Mouse (Mus musculus): ENCODE measurements around the gene Rbms2.

Rbms2 gene

DNA sequence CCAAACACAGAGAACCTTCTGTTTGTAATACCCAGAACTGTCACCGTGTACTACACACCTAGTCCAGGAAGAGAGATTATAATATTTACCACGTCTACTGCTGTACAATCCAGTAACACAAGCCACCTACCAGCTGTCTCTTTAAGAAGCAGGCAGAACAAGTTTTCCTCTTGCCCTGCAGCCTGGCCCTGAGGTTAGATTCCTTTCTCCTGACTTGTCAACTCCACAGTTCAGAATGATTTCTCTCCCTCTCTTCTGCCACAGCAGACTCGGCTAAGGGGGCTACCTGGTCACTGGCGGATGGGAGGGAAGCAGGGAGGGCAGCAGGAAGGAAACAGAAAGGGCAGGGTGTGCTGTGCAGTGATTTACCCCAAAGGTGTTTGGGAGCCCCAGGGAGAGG, 36.4 kb downstream of the Rbms2 start:
- no peak for DNase-seq (ENCODE audit: extremely low read depth, insufficient read length, low spot score)

DNA sequence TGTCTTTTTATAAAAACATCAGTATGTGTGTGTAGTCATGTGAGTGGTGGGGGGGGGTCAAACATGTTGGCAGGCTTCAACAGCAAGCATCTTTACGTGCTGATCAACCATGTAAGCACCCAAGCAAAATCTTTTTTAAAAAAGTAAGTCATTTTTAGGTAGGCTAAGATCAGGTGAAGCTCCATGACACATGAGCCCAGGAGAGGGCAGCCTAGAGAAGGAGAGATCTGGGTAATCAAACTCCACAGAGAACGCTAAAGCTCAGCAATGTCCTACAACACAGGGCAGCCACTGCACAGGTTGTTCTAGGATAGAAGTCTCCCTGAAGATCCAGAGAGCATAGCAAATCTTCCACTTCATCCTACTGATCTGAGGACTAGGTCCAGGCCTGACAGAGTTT, 37.9 kb downstream of the Rbms2 start:
- DNase-seq (ENCODE audit: extremely low read depth, insufficient read length, low spot score) = no peak

DNA sequence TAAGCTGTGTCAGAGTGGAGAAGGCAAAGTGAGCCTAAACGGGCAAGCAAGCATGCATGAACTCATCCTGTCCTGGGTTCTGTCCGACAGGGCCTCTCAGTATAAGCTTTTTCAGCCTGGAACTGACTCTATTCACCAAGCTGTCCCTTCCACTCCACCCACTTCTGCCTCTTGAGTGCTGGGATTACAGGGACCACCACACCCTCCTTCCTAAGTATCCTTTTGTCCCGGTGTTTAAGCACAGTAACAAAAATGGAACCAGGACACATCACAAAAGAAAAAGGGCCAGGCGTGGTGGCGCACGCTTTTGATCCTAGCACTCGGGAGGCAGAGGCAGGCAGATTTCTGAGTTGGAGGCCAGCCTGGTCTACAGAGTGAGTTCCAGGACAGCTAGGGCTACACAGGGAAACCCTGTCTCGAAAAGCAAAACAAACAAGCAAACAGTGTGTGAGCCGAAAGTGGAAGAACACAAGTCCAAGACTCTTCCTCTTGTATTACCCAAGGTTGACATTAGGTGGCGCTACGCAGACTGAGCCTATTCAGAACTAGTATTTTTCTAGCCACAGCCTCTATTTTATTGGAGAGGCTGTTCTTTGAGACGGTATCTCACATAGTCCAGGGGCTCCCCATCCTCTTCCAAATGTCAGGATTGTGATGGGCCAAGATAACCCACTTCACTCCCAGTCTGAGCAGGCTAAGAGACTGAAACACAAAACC, 39.7 kb downstream of the Rbms2 start:
- no peak for DNase-seq (ENCODE audit: extremely low read depth, insufficient read length, low spot score)

DNA sequence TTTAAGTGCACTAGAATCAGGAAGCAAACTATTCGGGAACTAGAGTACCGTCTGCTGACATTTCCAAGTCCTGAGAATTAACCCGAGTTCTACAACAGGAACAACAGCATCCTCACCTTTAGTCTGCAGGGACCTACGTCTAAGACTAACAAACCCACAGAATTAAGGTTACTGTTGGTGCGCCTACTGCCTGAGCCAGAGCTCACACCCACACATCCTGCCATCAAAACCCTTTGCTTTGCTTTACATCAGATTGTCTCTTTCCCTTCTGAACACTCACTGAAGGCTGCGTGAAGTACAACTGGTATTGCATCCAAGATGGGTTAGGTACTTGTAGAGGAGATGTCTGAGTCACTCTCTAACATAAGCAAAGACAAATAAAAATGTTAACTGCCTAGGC, 44.7 kb downstream of the Rbms2 start:
- DNase-seq (ENCODE audit: extremely low read depth, insufficient read length, low spot score) = no peak

DNA sequence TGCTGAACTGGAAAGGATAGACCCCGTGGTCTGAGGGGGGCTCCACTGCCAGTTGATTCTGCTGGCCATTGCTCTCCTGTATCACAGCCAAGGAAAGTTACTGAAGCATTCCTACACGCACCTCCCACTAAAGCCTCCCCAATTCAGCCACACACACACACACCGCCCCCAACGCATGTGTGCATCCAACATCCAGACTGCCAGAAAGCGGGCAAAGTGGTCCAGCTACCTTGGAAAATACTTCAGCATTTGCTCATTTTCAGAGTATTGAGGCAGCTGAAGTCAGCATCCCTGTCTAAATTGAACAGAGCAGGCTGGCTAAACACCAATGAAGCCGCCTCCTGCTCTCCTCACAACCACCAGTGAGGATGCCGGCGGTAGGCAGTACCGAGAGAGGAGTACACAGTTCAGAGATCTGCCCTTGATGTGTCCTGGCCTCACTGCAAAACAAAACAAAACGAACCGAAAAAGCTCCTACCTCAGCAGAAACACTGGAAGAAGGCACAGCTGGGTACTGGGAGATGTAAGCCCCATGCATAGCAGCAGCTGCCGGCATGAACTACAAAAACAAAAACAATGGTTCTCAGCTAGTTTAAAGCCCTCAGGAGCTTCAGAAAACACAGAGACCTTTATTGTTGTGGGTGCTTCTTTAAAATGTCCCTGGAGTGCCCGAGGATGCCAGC, 46.3 kb downstream of the Rbms2 start:
- DNase-seq (ENCODE audit: extremely low read depth, insufficient read length, low spot score) = no peak

DNA sequence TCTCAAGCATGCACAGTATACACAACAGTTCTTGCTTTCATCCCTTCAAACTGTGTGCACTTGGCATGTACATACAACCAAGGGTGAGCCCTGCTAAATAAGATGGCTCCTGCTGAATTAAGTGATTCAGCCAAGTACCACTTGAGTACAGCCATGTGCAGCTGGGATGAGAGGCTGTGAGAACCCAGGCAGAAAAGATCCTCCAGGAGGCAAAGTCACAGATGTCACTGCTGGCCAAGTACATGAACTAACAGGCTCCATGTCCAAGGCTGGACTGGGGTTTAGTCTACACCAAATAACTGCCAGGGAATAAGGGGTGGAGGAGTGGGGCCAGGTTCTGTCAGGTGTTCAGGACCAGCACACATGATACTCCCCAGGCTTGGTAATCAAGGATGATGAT, 48.3 kb downstream of the Rbms2 start:
- DNase-seq (ENCODE audit: extremely low read depth, insufficient read length, low spot score) = no peak

DNA sequence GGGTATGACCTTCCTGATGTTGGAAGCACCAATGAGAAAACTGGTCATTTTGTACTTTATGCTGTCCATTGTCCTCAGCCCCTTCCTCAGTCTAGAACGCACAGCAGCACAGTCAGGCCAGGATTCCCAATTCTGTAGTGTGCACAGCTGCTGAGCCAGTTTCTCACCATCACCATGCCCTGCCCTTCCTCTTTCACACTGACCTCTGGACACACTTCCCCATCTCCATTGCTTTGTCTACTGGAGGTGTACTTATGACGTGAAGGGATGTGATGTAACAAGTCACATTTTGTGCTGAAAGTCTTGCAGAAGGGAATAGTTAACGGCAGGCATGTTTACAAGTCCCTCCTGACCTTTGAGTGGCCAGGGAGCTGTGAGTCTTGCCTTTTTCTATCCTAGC, 48.8 kb downstream of the Rbms2 start:
- no peak for DNase-seq (ENCODE audit: extremely low read depth, insufficient read length, low spot score)

DNA sequence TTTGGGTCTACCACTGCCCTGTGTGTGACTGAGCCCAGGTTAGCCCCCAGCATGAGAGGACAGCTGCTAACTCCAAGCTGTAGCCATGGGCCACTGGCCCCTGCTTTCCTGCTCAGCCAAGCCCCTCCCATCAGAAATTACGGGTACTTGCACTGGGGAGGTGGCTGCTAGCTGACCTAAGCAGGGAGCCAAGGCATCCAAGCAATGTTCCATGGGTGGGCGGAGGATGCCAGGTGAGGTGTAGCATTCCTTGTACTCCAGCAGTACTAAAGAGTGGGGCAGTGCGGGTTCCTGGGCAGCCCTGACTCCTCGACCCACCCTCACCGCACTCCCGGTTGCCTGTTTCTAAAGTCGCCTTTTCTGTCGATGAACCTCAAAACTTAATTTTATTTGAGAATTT, 52.0 kb downstream of the Rbms2 start:
- DNase-seq (ENCODE audit: extremely low read depth, insufficient read length, low spot score) = no peak

DNA sequence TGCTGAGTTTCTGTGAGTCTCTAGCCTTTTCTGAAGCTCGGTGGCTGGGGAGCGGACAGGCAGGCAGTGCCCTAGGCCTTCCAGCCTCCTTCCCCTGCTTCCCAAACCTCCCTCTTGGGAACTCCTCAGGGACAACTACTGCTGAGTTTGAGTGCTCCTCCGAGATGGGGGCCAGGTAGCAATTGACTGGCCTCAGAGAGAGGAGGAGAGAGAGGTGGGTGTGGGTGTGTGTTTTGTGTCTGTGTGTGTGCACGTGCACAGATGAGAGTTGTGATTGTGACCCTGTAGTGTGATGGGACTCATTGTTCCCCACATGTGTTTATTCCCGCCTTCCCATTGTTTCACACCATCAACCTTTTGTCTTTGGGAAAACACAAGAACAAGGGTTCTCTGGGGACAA, 52.6 kb downstream of the Rbms2 start:
- DNase-seq (ENCODE audit: extremely low read depth, insufficient read length, low spot score) = no peak

DNA sequence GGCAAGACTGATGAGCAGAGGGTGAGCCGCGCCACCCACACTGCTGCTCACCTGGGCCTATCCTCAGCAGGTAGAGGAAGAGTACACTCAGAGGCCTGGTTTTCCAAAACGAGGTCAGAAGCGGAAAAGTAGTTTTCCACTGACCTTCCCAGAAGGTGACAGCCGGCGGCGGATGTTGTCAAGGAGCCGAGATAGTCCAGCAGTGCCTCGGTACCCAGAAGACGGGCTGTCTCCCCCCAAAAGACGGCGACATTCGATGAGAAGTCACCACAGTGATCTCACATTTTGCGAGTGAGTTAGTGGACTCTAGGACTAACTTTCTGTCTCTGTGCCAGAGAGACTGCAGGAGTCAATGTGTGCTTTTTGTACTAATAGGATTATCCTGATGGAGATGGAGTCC, 54.1 kb downstream of the Rbms2 start:
- no peak for DNase-seq (ENCODE audit: extremely low read depth, insufficient read length, low spot score)

DNA sequence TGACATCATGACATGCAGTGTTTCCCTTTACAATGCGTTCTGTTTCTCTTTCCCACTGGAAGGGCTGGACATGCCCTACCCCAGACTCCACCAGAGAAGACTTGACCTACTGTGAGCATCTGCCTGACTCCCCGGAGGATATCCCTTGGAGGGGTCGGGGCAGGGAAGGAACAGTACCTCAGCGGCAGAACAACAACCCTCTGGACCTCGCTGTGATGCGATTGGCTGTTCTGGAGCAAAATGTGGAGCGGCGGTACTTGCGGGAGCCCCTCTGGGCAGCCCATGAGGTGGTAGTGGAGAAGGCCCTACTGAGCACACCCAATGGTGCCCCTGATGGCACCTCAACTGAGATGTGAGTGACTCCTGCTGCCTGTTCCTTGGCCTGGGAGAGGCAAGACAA, 55.3 kb downstream of the Rbms2 start:
- no peak for DNase-seq (ENCODE audit: extremely low read depth, insufficient read length, low spot score)

DNA sequence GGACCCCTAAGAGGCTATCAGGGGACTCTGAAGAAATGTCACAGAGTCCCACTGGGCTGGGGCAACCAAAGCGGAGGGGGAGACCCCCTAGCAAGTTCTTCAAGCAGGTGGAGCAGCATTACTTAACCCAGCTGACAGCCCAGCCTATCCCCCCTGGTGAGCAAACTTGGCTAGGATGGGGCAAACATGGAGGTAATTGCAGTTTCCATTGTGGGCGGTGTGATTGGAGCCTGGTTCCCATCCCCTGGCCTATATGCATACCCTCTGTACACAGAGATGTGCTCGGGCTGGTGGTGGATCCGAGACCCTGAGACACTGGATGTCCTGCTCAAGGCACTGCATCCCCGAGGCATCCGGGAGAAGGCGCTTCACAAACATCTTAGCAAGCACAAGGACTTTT, 56.3 kb downstream of the Rbms2 start:
- no peak for DNase-seq (ENCODE audit: extremely low read depth, insufficient read length, low spot score)

DNA sequence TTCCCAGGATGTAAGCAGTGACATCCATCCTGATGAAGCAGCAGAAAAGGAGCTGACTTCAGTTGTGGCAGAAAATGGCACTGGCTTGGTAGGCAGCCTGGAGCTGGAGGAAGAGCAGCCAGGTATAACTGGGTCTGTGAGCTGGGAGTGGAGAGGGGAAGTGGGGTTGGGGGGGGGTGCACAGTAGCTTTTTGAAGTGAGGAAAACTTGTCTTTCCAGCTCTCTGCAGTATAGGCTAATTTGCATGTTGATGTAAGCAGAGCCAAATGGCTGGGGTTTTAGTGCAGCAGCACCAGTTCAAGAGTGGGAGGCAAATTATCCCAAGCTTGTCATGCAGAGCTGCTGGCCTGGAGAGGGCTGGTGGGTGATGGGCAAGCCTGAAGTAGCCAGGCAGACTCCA, 68.9 kb downstream of the Rbms2 start:
- no peak for DNase-seq (ENCODE audit: extremely low read depth, insufficient read length, low spot score)

DNA sequence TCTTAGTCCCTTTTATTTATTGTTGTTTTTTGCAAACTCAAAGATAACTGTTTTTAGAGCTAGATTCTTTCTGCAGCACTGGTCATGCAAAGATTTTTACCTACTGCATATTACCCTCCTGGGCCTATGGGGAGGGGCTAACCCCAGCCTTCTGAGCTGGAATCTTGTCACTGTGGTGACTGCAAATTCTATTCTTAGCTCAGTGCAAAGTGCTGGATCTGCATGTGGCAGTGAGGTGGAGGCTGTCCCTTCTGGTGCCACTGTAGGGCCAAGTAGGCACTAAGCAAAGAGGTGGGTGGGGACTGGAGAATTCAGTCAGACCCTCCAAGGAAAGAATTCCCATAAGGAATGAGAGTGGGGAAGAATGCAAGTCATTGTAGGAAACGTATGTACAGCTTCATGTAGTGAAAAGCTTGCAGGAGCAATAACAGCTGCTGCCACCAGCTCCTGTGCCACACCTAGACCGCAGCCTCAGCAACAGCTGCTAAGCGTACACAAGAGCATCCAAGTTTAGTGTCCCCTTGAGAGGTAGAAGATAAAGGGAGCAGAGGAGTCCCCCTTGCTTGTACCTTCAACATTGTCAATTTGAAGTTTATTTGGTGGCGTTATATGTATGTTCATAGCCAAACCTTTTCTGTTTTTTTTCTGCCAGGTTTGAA, 69.9 kb downstream of the Rbms2 start:
- DNase-seq (ENCODE audit: extremely low read depth, insufficient read length, low spot score) = no peak

DNA sequence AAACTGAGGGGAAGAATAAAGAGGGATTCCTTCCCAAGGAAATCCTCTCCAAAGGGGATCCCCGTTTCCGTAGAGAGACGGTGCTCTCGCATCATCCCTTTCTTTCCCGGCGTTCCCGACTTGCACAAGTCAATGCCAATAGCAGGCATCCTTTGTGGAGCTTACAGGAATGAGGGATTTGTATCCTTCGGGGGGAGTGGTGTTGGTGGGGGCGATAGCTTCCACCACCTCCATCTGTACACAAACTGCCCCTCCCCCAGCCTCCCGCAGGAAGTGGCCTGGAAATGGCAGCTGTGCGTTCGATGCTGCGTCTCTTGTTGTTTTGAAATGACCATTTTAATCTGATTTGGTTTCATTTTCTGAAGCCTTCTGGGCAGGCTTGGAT, 82.5 kb downstream of the Rbms2 start:
- peak; percentile 49 for DNase-seq (ENCODE audit: extremely low read depth, insufficient read length, low spot score)

DNA sequence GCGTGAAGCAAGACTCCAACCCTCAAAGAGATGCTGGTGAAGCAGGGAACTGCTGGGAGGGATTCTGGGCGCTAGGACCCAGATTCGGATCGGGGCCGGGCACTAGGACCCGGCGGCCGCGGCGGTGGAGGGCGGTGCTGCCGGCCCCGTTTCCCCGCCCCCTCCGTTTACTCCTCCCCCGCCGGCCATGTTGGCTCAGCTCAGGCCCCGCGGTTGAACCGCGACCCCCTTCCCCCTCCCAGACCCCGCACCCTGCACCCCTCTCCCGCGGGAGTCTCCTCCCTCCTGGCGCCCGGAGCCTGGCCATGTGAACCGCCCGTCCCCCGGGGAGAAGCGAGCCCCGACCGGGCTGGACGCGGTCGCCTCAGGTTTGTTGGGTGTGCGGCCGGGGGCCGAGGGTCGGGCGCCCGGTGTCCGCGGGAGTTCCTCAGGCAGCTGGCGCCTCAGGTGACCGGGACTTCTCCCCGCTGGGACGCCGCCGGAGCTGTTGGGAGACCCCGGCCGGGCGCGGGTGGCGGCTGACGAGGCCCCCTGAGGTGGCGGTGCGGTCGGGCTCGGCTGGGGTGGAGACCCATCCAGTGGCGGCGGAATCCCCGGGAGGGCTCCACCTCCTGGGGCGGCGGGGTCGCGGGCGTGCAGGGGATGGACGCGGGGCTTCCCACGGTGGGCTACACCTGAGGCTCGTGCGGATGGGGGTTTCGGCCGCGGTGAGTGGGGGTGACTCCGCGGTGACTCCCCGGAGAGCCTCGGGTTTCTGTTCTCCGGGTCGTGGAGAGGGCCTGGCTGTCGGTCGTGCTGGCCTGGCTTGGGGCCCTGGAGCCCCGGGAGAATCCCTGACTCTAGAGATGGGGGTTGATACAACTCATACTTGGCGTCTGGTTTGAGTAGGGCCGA, 83.2 kb downstream of the Rbms2 start:
- peak; percentile 82 for DNase-seq (ENCODE audit: extremely low read depth, insufficient read length, low spot score)

DNA sequence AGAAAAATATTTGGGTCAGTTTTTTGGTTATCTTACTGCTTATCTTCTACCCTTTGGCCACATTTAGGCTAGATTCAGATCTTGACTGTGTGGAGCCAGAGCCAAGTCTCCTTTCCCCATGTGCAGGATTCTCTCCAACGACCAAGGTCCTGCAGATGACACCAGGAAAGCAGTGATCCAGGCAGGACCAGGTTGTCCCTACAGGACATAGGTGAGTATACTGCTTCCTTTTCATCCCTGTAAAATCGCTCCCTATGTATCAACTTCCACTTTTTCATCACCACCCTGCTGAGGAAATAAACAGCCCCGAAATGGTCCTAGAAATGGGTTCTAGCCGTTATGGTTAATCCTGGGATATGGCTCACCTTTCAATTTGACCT, 83.8 kb downstream of the Rbms2 start:
- no peak for DNase-seq (ENCODE audit: extremely low read depth, insufficient read length, low spot score)

DNA sequence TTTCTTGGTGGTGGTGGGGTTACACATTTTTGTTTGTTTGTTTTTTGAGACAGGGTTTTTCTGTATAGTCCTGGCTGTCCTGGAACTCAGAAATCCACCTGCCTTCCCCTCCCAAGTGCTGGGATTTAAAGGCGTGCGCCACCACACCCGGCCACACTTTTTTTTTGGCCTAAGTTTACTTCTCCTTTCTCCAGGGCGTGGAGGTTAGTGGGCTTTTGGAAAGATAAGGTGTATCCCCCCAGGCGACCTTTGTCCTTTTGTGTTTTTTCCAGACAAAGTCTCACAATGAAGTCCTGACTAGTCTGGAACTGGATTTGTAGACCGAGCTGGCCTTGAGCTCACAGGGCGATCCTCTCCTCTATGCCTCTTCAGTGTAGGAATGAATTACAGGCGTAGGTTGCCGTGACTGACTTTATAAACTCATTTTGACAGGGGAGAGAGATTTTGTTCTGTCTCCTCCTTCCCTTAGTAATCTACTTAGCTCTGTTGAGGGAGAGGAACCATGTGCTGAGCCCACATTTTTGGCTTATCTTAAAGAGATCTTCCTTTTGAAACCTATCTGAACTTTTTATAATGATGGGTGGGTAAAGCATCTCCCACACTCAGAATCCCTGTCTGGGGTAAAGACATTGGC, 85.0 kb downstream of the Rbms2 start:
- DNase-seq (ENCODE audit: extremely low read depth, insufficient read length, low spot score) = no peak

DNA sequence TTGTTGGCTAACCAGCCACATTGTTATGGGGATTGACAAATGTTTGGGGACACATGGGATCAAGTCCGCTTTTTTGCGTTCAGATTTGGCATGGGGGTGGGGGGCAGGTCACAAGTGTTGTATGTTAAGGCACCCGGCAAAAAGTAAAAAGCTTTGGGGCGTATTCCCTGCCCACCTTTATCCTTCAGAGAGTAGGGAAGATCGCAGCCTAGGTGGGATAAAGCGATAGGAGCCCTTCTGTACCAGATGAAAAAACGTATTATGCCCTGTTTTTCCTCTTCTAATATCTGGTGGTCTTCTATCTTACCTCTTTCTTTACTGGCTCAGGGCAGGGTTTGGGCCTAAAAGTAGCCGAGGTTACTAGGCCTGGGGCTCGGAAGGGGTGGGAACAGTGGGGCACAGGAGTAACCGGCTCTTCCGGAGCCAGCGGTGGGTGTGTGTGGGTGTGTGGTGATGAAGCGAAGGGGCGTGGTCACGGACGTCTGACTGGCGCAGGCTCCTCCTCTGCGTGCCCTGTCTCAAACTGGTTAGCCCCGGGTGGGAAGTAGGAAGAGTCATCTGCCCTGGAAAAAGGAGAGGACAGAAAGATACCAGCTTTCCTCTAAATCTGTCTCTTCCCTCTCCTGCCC, 85.6 kb downstream of the Rbms2 start:
- peak; percentile 90 for DNase-seq (ENCODE audit: extremely low read depth, insufficient read length, low spot score)
